Mouse (Mus musculus) v-Abl transformed pro-B cells (cell line): Measurements from ENCODE around the gene Nfya.

Experiments
- in situ Hi-C, 2 experiments: fragments of 400-800 bp; cut with MboI; formaldehyde crosslinking; loops; one replicate each; pipeline ENCODE4 v1.15.1; 2025; ENCODE audit not compliant: unreplicated experiment in 2 of 2

Nfya gene

DNA sequence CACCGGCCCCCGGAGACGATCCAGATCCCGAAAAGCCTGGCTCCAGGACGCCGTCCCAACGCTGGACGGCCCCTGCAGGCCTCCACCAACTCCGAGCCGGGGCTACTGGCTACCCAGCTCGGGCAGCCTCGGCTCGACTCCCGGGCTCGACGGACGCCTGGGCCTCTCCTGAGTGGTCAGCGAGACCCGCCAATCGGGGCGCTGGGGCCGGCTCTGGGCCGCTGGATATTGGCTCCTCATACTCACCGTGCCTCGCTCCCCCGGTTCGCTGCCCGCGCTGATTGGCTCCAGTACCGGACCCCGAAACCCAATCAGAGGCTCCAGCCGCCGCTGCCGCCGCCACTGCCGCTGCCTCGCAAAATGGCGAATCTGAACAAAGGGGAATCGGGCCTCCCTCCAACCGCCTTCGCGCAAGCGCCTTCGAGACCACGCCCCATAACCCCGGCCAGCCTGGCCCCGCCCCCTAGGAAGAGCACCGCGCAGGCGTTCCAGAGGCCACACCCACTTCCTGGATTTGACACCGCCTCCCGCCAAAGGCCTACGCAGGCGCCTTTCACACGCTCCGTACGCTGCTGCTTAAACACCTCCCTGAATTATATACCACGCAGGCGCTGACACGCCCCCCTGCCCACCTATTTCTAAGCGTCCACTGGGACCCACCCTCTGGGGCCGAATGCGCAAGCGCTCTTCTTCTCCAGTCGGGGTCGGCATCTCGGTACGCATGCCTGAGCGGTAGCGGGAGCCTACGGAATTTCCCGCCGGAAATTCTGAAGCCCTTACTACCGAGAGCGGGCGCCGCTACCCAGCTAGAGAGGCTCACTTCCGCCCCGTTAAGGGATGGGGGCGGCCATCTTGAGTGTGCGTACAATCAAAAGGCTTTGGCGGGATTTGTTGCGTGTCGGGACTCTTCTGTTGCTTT, at the start of gene Nfya, which contains the start of gene Oard1:
Nfya (minus strand) TSS at position 527 of the 919 bp plus-strand sequence.
Oard1 (plus strand) TSS at position 635 of the 919 bp plus-strand sequence.
- in situ Hi-C loops = loop anchor here (5.0 to 25.0 kb wide), 11 partner anchors 58 to 1778 kb away; partner anchors contain the start of genes Rftn1 (in 1 of the 2) and Ubr2 (in 1 of the 2)

- in situ Hi-C loops = no loop called here
These were observed 48.4 kb upstream of the Nfya start for GRCm38 (mm10) chr17:48457971-48458653.

GRCm38 (mm10) chr17:48455955-48456354, 46.2 kb upstream of the Nfya start:
- in situ Hi-C loops = no loop called here

DNA sequence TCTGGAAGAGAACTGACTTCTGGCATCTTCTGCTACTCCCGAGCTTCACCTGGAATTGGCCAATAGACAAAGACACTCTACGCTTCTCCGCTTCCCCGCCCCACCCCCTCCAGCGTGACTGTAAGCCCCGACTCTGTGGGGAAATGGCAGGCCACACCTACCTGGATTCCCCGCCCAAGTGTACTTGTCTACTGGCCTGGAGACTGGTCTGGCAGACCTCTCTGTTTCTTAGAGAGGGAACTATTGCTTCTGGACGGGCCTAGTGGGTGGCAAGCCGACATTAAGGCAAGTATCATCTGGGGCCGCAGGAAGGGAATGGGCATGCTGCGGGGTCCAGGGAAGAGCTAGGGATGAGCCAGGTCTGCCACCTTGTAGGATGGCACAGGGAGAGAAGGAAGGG, 45.0 kb upstream of the Nfya start, which contains the start of gene Unc5cl:
Unc5cl (plus strand) TSS at position 214 of the 400 bp plus-strand sequence.
- in situ Hi-C loops = no loop called here

DNA sequence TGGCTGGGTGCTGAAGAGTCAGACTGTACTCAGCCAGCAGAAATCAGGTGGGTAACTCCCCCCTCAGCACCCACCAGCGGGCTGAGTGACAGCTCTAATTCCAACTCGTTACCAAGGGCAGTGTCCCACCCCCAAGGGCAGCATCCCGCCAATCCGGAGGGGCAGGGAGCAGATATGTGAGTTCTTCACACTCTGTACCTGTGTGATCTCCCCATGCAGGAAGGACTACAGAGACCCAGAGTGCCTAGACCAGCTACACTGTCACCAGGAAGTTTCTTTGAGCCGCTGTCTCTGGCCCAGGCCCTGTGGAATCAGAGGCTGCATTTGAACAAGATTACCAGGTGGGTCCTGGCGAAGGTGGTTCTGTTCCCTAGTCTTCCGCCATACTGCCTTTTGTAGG, 44.5 kb upstream of the Nfya start:
- in situ Hi-C loops = no loop called here

GRCm38 (mm10) chr17:48453489-48453888, 43.8 kb upstream of the Nfya start:
- in situ Hi-C loops = no loop called here

DNA sequence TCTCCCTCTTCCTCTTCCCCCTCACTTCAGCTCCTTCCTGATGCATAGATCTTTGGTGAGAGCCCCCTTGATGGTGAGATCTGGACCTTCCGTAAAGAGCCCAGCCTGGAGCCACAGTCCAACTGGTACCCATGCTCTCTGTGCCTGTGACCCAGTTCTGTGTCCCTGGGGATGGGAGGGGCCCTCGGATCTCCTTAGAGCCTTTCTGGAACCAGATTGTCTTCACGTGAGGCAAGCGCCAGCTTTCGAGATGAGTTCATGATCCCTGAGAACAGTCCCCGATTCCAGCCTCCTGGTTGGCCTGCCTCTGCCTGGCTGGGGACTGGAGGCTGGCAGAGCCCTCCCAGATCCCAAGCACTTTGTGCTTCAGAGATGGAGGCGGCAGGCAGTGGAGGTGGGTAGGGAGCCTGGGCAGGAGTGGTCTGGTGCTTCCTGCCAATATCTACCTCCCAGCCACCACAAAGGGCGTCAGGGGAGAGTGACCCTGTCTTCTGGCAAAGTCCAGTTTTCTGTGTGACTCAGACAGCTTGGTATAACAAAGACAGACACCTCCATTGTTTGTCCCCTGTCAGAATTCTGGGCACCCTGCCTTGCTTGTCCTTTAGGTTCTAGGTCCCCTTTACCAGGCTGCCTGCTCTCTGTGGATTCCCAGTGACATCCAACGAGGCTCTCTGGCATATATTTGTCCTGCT, 42.2 kb upstream of the Nfya start:
- in situ Hi-C loops = no loop called here

DNA sequence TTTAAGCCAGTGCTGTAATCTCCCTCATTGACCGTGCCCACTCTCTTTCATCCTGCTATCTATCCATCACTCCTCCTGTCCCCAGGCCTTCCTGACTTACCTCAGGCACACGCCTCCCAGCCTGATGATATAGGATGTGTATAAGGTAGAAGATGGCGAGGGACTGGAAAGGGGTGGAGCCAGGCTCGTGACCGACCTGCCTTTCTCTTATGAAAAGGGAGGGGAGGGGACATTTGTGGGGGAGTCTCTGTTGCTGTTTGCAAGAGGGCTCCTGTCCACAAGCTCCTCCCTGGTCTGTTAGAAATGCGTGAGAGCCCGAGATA, 41.6 kb upstream of the Nfya start, which contains the start of gene Tspo2:
Tspo2 (minus strand) TSS at position 170 of the 323 bp plus-strand sequence.
- in situ Hi-C loops = no loop called here

- in situ Hi-C loops = no loop called here
These were observed 41.1 kb upstream of the Nfya start for GRCm38 (mm10) chr17:48450666-48451352.

- in situ Hi-C loops = no loop called here
These were observed 38.0 kb upstream of the Nfya start for GRCm38 (mm10) chr17:48447675-48448074.

GRCm38 (mm10) chr17:48443542-48444145, 33.9 kb upstream of the Nfya start:
- in situ Hi-C loops = no loop called here

GRCm38 (mm10) chr17:48442745-48443457, 33.2 kb upstream of the Nfya start:
- in situ Hi-C loops = no loop called here

- in situ Hi-C loops = no loop called here
These were observed 27.8 kb upstream of the Nfya start for GRCm38 (mm10) chr17:48437421-48437911.

GRCm38 (mm10) chr17:48436487-48436886, 26.8 kb upstream of the Nfya start:
- in situ Hi-C loops = no loop called here

GRCm38 (mm10) chr17:48434479-48434878, 24.8 kb upstream of the Nfya start:
- in situ Hi-C loops = no loop called here

DNA sequence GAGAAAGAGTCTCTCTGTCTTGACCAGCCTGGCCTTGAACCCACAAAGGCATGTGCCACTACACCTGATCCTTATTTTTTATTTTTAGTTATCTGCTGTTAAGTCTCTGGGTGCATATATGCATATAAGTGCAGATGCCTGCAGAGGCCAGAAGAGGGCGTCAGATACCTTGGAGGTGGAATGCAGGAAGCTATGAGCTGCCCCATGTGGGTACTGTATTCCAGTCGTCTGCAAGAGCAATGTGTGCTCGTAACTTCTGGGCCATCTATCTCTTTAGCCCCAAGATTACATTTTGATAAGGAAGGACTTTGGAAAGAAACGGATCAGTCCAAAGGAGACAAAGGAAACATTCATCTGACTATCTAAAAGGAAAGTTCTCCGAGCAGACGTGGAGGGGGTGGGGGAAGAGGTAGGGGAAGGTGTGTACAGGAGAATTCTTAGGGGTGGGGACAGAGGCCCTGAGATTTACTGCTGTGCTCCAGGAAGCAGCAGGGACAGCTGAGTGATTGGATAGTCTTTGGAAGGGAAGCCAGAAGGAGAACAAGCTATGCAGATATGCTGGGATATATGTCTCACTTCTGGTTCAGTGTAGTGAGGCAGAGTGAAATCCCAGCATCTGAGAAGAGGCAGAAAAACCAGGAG, 24.1 kb upstream of the Nfya start:
- in situ Hi-C loops = no loop called here

DNA sequence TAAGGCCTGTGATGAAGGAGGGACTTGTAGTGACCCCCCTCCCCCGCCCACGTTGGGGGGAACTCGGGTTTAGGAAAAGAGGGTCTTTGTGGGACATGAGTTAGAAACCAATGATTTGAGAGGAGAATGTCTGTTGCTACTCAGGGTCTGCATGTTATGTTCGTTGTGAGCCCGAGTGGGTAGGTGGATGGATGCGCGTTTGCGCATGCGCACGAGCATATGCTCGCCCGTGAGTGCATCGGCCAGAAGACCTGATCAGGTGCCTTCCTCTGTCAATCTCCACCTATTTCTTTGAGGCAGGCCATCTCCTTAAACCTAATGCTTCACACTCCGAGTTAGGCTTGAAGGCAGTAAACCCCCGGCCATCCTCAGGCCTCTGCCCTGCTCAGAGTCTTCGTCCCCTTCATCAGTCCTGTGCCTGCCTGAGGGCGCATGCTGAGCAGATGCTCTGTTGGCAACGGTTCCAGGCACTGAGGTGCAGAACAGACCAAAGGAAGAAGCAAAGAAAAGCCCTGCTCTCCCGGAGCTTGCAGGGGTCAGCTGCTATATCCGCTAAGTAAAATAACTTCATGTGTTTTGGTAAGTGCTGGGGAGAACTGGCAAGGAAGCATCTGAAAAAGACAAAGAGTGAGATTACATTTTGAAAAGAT, 23.4 kb upstream of the Nfya start:
- in situ Hi-C loops = no loop called here
